Mouse (Mus musculus) kidney, embryonic 15.5 days (tissue): ENCODE measurements at regions not wholly inside any gene's neighbourhood (a gene's known extent, or its start where the extent isn't known, plus 50 kb on each side); places are given as distances from the start of the nearest gene placed in this dataset.
"Not testable (repeated sequence)": the region's sequence is repeated elsewhere in the genome, so short reads cannot be mapped to it uniquely, and the experiment has no call there.

Experiments
- ATAC-seq: fragments of 200-750 bp; cut with Nextera tagmentation; replicated peaks from 2 replicates; pipeline ENCODE4 v1.8.0; 2017; ENCODE audit warnings: moderate TSS enrichment; ENCODE audit not compliant: low FRiP score
- H3K27ac ChIP-seq: fragments of 300-500 bp; sonication (generic); 2 replicates; pipeline ENCODE4 v1.5.1; 2015; ENCODE audit warnings: mild to moderate bottlenecking, inconsistent platforms
- H3K27me3 ChIP-seq: fragments of 300-500 bp; sonication (generic); 2 replicates; pipeline ENCODE4 v1.6.1; 2015; ENCODE audit warnings: inconsistent platforms
- H3K36me3 ChIP-seq: fragments of 300-500 bp; sonication (generic); 2 replicates; pipeline ENCODE4 v1.6.1; 2015; ENCODE audit warnings: inconsistent platforms
- H3K4me1 ChIP-seq: fragments of 300-500 bp; sonication (generic); 2 replicates; pipeline ENCODE4 v1.6.1; 2015; ENCODE audit warnings: inconsistent platforms
- H3K4me2 ChIP-seq: fragments of 300-500 bp; sonication (generic); 2 replicates; pipeline ENCODE4 v1.6.1; 2015; ENCODE audit warnings: moderate library complexity, mild to moderate bottlenecking, inconsistent platforms
- H3K4me3 ChIP-seq: fragments of 300-500 bp; sonication (generic); replicated peaks from 2 replicates; pipeline ENCODE4 v1.5.1; 2015; ENCODE audit warnings: mild to moderate bottlenecking, inconsistent platforms
- H3K9ac ChIP-seq: fragments of 300-500 bp; sonication (generic); 2 replicates; pipeline ENCODE4 v1.6.1; 2015; ENCODE audit warnings: mild to moderate bottlenecking, inconsistent platforms
- H3K9me3 ChIP-seq: fragments of 300-500 bp; sonication (generic); replicated peaks from 2 replicates; pipeline ENCODE4 v1.6.1; 2016; ENCODE audit warnings: inconsistent platforms
- WGBS: fragments of 180-500 bp; shearing (Covaris S2); methylation state at CpG from one replicate; pipeline ENCODE4 v1.1.7; 2015; ENCODE audit warnings: mixed read lengths; 5-methylcytosine and 5-hydroxymethylcytosine counted together

GRCm38 (mm10) chr1:13042326-13042725 lies 1628.4 kb downstream of the A830018L16Rik start:
- Histone ChIP-seq H3K36me3 (no peaks in the 10 kb centered on the region), H3K9ac (no peak overlapping the region), H3K4me1 (peaks cover 4% of the 10 kb centered on the region; the same call in 1 of the 2 replicates), H3K4me3 (no peak overlapping the region), H3K4me2 (no peak overlapping the region), H3K27ac (no peak overlapping the region), H3K9me3 (no peaks in the 10 kb centered on the region), H3K27me3 (no peaks in the 10 kb centered on the region)
- no peak for ATAC-seq

GRCm38 (mm10) chr1:13050140-13050775 lies 1636.4 kb downstream of the A830018L16Rik start:
- peaks cover 16% of the 10 kb centered on the region; the same call in 1 of the 2 replicates for H3K27me3 ChIP-seq
- no peak overlapping the region for H3K27ac ChIP-seq
- H3K36me3 ChIP-seq, result no peaks in the 10 kb centered on the region
- H3K9me3 ChIP-seq, result no peaks in the 10 kb centered on the region
- peak overlapping the region; percentile 47 for H3K4me2 ChIP-seq
- 19% methylated on average over 17 of the region's 17 CpGs for WGBS
- H3K4me1 ChIP-seq, result peaks cover 6% of the 10 kb centered on the region; the same call in 1 of the 2 replicates
- no peak overlapping the region for H3K9ac ChIP-seq
- H3K4me3 ChIP-seq, result 0 out of 2 replicates have a peak overlapping the region, but pooled peaks have one; percentile 12
- no peak for ATAC-seq

GRCm38 (mm10) chr1:13051433-13052066 lies 1637.6 kb downstream of the A830018L16Rik start:
- not testable (repeated sequence) for ATAC-seq, H3K36me3 ChIP-seq, H3K4me2 ChIP-seq, H3K27ac ChIP-seq, H3K4me1 ChIP-seq, H3K9ac ChIP-seq, H3K9me3 ChIP-seq, H3K4me3 ChIP-seq
- WGBS, result 79% methylated on average over 13 of the region's 13 CpGs
- H3K27me3 ChIP-seq, result peaks cover 16% of the 10 kb centered on the region; the same call in 1 of the 2 replicates

GRCm38 (mm10) chr1:13052067-13052460 lies 1638.2 kb downstream of the A830018L16Rik start:
- peak; percentile 67; the same call in 1 of the 2 replicates for ATAC-seq
- Histone ChIP-seq H3K36me3 (no peaks in the 10 kb centered on the region), H3K9ac (no peak overlapping the region), H3K4me1 (peaks cover 6% of the 10 kb centered on the region; the same call in 1 of the 2 replicates), H3K4me2 (peak overlapping the region; percentile 40), H3K27ac (no peak overlapping the region), H3K9me3 (no peaks in the 10 kb centered on the region), H3K27me3 (peaks cover 16% of the 10 kb centered on the region; the same call in 1 of the 2 replicates), H3K4me3 (no peak overlapping the region)
- 10% methylated on average over 7 of the region's 7 CpGs for WGBS

- Histone ChIP-seq H3K4me2 (peak overlapping the region; percentile 33), H3K4me1 (no peaks in the 10 kb centered on the region), H3K27me3 (no peaks in the 10 kb centered on the region), H3K4me3 (no peak overlapping the region), H3K9me3 (no peaks in the 10 kb centered on the region), H3K9ac (no peak overlapping the region), H3K27ac (no peak overlapping the region), H3K36me3 (no peaks in the 10 kb centered on the region)
- WGBS, result 21% methylated on average over 14 of the region's 14 CpGs
- ATAC-seq, result no peak
These were observed 1643.8 kb downstream of the A830018L16Rik start for GRCm38 (mm10) chr1:13057741-13058140.

GRCm38 (mm10) chr1:13059616-13060320 lies 1645.9 kb downstream of the A830018L16Rik start:
- Histone ChIP-seq H3K9ac (no peak overlapping the region), H3K27ac (no peak overlapping the region), H3K4me3 (no peak overlapping the region), H3K27me3 (no peaks in the 10 kb centered on the region), H3K4me1 (no peaks in the 10 kb centered on the region), H3K4me2 (no peak overlapping the region), H3K36me3 (no peaks in the 10 kb centered on the region), H3K9me3 (no peaks in the 10 kb centered on the region)
- 79% methylated on average over 6 of the region's 6 CpGs for WGBS
- ATAC-seq, result no peak
